Comparison of ENCODE assay signal across 10 mouse cellular contexts in genomic region chr4:138414725-138415124, GRCm38 (mm10). TPM values are rescaled to one million over a fixed set of nuclear protein-coding genes. Genes with fewer than 3 reads are reported as not detected.
DNase-seq lines count a peak whose midpoint lies in the region; ATAC-seq lines count a peak whose summit lies in the region.
"Had no signal": no experiment of that assay in that cellular context is flagged by ENCODE, and none has a peak within 500 bp of the region (broad histone marks: within the 10 kb centered on the region; RNA-seq: fewer than 3 reads in every experiment).

No protein-coding gene starts in this region.

- H3K27me3 ChIP-seq in forebrain, embryonic 16.5 days (replicated peaks; ENCODE audit: control insufficient read depth, insufficient read depth, low read length): peaks cover 10% of the 10 kb centered on the region
- peaks cover 45% of the 10 kb centered on the region for H3K27me3 ChIP-seq in forebrain, embryonic 13.5 days
- H3K27me3 ChIP-seq in heart, embryonic 13.5 days (replicated peaks): peaks cover 72% of the 10 kb centered on the region

- H3K4me3 ChIP-seq in forebrain, embryonic 16.5 days (replicated peaks; ENCODE audit: low read length): no peak overlapping the region
- H3K4me3 ChIP-seq in forebrain, embryonic 13.5 days: no peak overlapping the region
- H3K4me3 ChIP-seq in heart, embryonic 13.5 days: no peak overlapping the region

- peak; percentile 55; the same call in 1 of the 2 replicates for ATAC-seq in forebrain, embryonic 16.5 days
- ATAC-seq in forebrain, embryonic 13.5 days: no peak
- no peak for ATAC-seq in heart, embryonic 13.5 days (ENCODE audit: extremely low read depth, insufficient number of reproducible peaks, low FRiP score, low TSS enrichment)
- no peak for ATAC-seq in megakaryocyte-erythroid progenitor cell, adult 5-6 weeks (replicated peaks; ENCODE audit: low FRiP score, low TSS enrichment, poor library complexity, severe bottlenecking)

- no peaks in the 10 kb centered on the region for H3K36me3 ChIP-seq in forebrain, embryonic 16.5 days (ENCODE audit: control insufficient read depth, insufficient read depth)
- no peaks in the 10 kb centered on the region for H3K36me3 ChIP-seq in forebrain, embryonic 13.5 days (ENCODE audit: poor library complexity, severe bottlenecking)
- H3K36me3 ChIP-seq in heart, embryonic 13.5 days: no peaks in the 10 kb centered on the region

- intact Hi-C loops in left cerebral cortex, postnatal 14 days (cut with DNase I): loop anchor here (2.0 kb wide), 1 partner anchor 20 kb away; no protein-coding TSS in a partner anchor

- WGBS in forebrain, embryonic 16.5 days: 24% methylated on average over 5 of the region's 6 CpGs
- WGBS in forebrain, embryonic 13.5 days: 33% methylated on average over 6 of the region's 6 CpGs
- 10% methylated on average over 6 of the region's 6 CpGs for WGBS in heart, embryonic 13.5 days

- H3K27ac ChIP-seq in forebrain, embryonic 16.5 days (ENCODE audit: low read length): 0 out of 2 replicates have a peak overlapping the region, but pooled peaks have one; percentile 32
- H3K27ac ChIP-seq in forebrain, embryonic 13.5 days: no peak overlapping the region
- no peak overlapping the region for H3K27ac ChIP-seq in heart, embryonic 13.5 days (replicated peaks)
- H3K27ac ChIP-seq: macrophage had no signal

- DNase-seq in MN1 (ENCODE audit: low spot score): peak; percentile 36
- DNase-seq in left cerebral cortex, postnatal 14 days (ENCODE audit: low spot score in 2 of 2): peak; percentile 69 to 85
- DNase-seq in testis, postnatal 14 days (ENCODE audit: low spot score): no peak
- DNase-seq in adrenal gland, adult 8-10 months: no peak

- no peak overlapping the region; the same call in 1 of the 2 replicates for H3K4me2 ChIP-seq in forebrain, embryonic 16.5 days (ENCODE audit: low read length)
- H3K4me2 ChIP-seq in forebrain, embryonic 13.5 days: no peak overlapping the region
- peak overlapping the region; percentile 5; the same call in 1 of the 2 replicates for H3K4me2 ChIP-seq in heart, embryonic 13.5 days

- no peaks in the 10 kb centered on the region for H3K9me3 ChIP-seq in forebrain, embryonic 16.5 days (ENCODE audit: control insufficient read depth, low read length)
- H3K9me3 ChIP-seq in forebrain, embryonic 13.5 days (replicated peaks): no peaks in the 10 kb centered on the region
- no peaks in the 10 kb centered on the region for H3K9me3 ChIP-seq in heart, embryonic 13.5 days

- H3K9ac ChIP-seq in forebrain, embryonic 16.5 days (replicated peaks; ENCODE audit: low read depth, low read length): no peak overlapping the region
- H3K9ac ChIP-seq in forebrain, embryonic 13.5 days: no peak overlapping the region; the same call in 1 of the 2 replicates
- 0 out of 2 replicates have a peak overlapping the region, but pooled peaks have one; percentile 33 for H3K9ac ChIP-seq in heart, embryonic 13.5 days

- peaks cover 13% of the 10 kb centered on the region for H3K4me1 ChIP-seq in forebrain, embryonic 16.5 days (replicated peaks; ENCODE audit: control insufficient read depth, insufficient read depth, low read length)
- H3K4me1 ChIP-seq in forebrain, embryonic 13.5 days: peaks cover 8% of the 10 kb centered on the region; the same call in 1 of the 2 replicates
- peaks cover 12% of the 10 kb centered on the region for H3K4me1 ChIP-seq in heart, embryonic 13.5 days

RNA-seq across cellular contexts. Expression of gene Fam43b, which starts 18.4 kb away (rescaled TPM):
- 7.7 and 8.4 TPM in 2 replicates for polyA plus RNA-seq in forebrain, embryonic 16.5 days (2015; fragmentation: Nextera tagmentation; extraction: Ambion mirVana)
- polyA plus RNA-seq in forebrain, embryonic 13.5 days (2015; fragmentation: Nextera tagmentation; extraction: Ambion mirVana): 0.84 and 0.96 TPM in 2 replicates
- not detected in 2 replicates for polyA plus RNA-seq in heart, embryonic 13.5 days (2015; fragmentation: Nextera tagmentation; extraction: Ambion mirVana)
- 10 to 100 TPM; 33.9 TPM for total RNA-seq in left cerebral cortex, postnatal 14 days (2021)
- total RNA-seq in adrenal gland, adult 8-10 months (2022): 1 to 10 TPM; 2.9 to 6.1 (median 3.9) TPM
- not detected in 2 replicates for total RNA-seq in megakaryocyte-erythroid progenitor cell, adult 5-6 weeks (2014; fragmentation: Nextera tagmentation)
- not detected in 2 replicates for total RNA-seq in megakaryocyte-erythroid progenitor cell, adult 5-6 weeks (2017)
- polyA plus RNA-seq: macrophage had no signal

RNA-seq across cellular contexts. Expression of gene Mul1, which starts 19.7 kb away (rescaled TPM):
- polyA plus RNA-seq in forebrain, embryonic 16.5 days (2015; fragmentation: Nextera tagmentation; extraction: Ambion mirVana): 18.4 and 20.2 TPM in 2 replicates
- polyA plus RNA-seq in forebrain, embryonic 13.5 days (2015; fragmentation: Nextera tagmentation; extraction: Ambion mirVana): 18.6 and 19.2 TPM in 2 replicates
- polyA plus RNA-seq in heart, embryonic 13.5 days (2015; fragmentation: Nextera tagmentation; extraction: Ambion mirVana): 21.3 and 22.8 TPM in 2 replicates
- total RNA-seq in left cerebral cortex, postnatal 14 days (2021): 10 to 100 TPM; 50.5 to 55.9 TPM
- total RNA-seq in adrenal gland, adult 8-10 months (2022): 10 to 100 TPM; 54.2 to 59.0 (median 56.8) TPM
- 13.2 and 18.1 TPM in 2 replicates for total RNA-seq in megakaryocyte-erythroid progenitor cell, adult 5-6 weeks (2014; fragmentation: Nextera tagmentation)
- total RNA-seq in megakaryocyte-erythroid progenitor cell, adult 5-6 weeks (2017): 3.2 and 10.2 TPM in 2 replicates

RNA-seq across cellular contexts. Expression of gene Camk2n1, which starts 39.4 kb away (rescaled TPM):
- 9.8 and 10.2 TPM in 2 replicates for polyA plus RNA-seq in forebrain, embryonic 16.5 days (2015; fragmentation: Nextera tagmentation; extraction: Ambion mirVana)
- polyA plus RNA-seq in forebrain, embryonic 13.5 days (2015; fragmentation: Nextera tagmentation; extraction: Ambion mirVana): 6.6 and 6.9 TPM in 2 replicates
- polyA plus RNA-seq in heart, embryonic 13.5 days (2015; fragmentation: Nextera tagmentation; extraction: Ambion mirVana): 1.0 and 1.1 TPM in 2 replicates
- total RNA-seq in left cerebral cortex, postnatal 14 days (2021): 100 to 1,000 TPM; 755 to 854 TPM
- total RNA-seq in adrenal gland, adult 8-10 months (2022): 10 to 100 TPM; 29.2 to 33.7 (median 31.2) TPM
- total RNA-seq in megakaryocyte-erythroid progenitor cell, adult 5-6 weeks (2014; fragmentation: Nextera tagmentation): not detected in 2 replicates
- 0.05 TPM in 1 of 2 replicates, not detected in the other for total RNA-seq in megakaryocyte-erythroid progenitor cell, adult 5-6 weeks (2017)
- polyA plus RNA-seq: macrophage had no signal

RNA-seq across cellular contexts. Expression of gene Cda, which starts 46.9 kb away (rescaled TPM):
- polyA plus RNA-seq in forebrain, embryonic 16.5 days (2015; fragmentation: Nextera tagmentation; extraction: Ambion mirVana): 1.0 and 1.1 TPM in 2 replicates
- polyA plus RNA-seq in forebrain, embryonic 13.5 days (2015; fragmentation: Nextera tagmentation; extraction: Ambion mirVana): 1.9 and 2.2 TPM in 2 replicates
- polyA plus RNA-seq in heart, embryonic 13.5 days (2015; fragmentation: Nextera tagmentation; extraction: Ambion mirVana): 13.5 and 14.3 TPM in 2 replicates
- total RNA-seq in left cerebral cortex, postnatal 14 days (2021): 1 to 10 TPM; 3.3 to 4.1 TPM
- total RNA-seq in adrenal gland, adult 8-10 months (2022): 10 to 100 TPM in 2 of 4 experiments, 1 to 10 TPM in 2; 7.2 to 20.4 (median 14.7) TPM
- total RNA-seq in megakaryocyte-erythroid progenitor cell, adult 5-6 weeks (2014; fragmentation: Nextera tagmentation): 2.6 TPM in 1 of 2 replicates, not detected in the other
- not detected in 2 replicates for total RNA-seq in megakaryocyte-erythroid progenitor cell, adult 5-6 weeks (2017)
- total RNA-seq: hematopoietic stem cell, adult 5-6 weeks had no signal
- polyA plus RNA-seq: macrophage had no signal

Comparison
In these comparisons a context has a peak if more than half of its experiments do, and no peak if none do; other contexts are left out.
1. DNase-seq: peak in MN1 (single experiment) and left cerebral cortex, postnatal 14 days (2 of 2); none in testis, postnatal 14 days (single experiment) and adrenal gland, adult 8-10 months (single experiment).
2. RNA of gene Fam43b, which starts 18.4 kb away (total RNA-seq): 33.9 TPM in left cerebral cortex, postnatal 14 days; 2.9 to 6.1 TPM in adrenal gland, adult 8-10 months and not detected in megakaryocyte-erythroid progenitor cell, adult 5-6 weeks; every median in the first group is over 4 times any median in the second.
3. RNA of gene Camk2n1, which starts 39.4 kb away (total RNA-seq): 755 to 854 TPM in left cerebral cortex, postnatal 14 days and 29.2 to 33.7 TPM in adrenal gland, adult 8-10 months; 0.05 TPM in megakaryocyte-erythroid progenitor cell, adult 5-6 weeks; every median in the first group is over 10 times any median in the second.